Mouse (Mus musculus): Measurements from ENCODE around the gene Irf6. TPM values are rescaled to one million over a fixed set of nuclear protein-coding genes. Genes with fewer than 3 reads are reported as not detected.

Gene Irf6
- polyA plus RNA-seq, 1 experiment from 2014 or later: 7.2 TPM

GRCm38 (mm10) chr1:193216000-193216399, 63.1 kb downstream of the Irf6 start:
- WGBS: 58% methylated on average over 3 of the region's 3 CpGs
- H3K27ac ChIP-seq (replicated peaks in 1 of 2; ENCODE audit: control insufficient read depth in 1 of 2, insufficient read depth in 1 of 2, low read depth in 2 of 2, low read length in 2 of 2): no peak overlapping the region
- no peaks in the 10 kb centered on the region for H3K36me3 ChIP-seq (ENCODE audit: control insufficient read depth, insufficient read depth, low read length)
- H3K9me3 ChIP-seq (ENCODE audit: control insufficient read depth, low read length): no peaks in the 10 kb centered on the region
- ATAC-seq (ENCODE audit: insufficient number of reproducible peaks, insufficient read depth, low FRiP score, low read depth): no peak
- H3K4me1 ChIP-seq (ENCODE audit: control insufficient read depth in 2 of 2, insufficient read depth in 2 of 2, low read length in 2 of 2): no peaks in the 10 kb centered on the region; a peak in 1 of 4 replicates
- H3K4me3 ChIP-seq (ENCODE audit: control insufficient read depth in 1 of 2, insufficient read depth in 1 of 2, low read depth in 1 of 2, low read length in 2 of 2): no peak overlapping the region
- H3K27me3 ChIP-seq (ENCODE audit: control insufficient read depth, insufficient read depth, low read length): no peaks in the 10 kb centered on the region
- no peak overlapping the region for H3K9ac ChIP-seq (ENCODE audit: low read length)
- H3K4me2 ChIP-seq (ENCODE audit: low read length): no peak overlapping the region

DNA sequence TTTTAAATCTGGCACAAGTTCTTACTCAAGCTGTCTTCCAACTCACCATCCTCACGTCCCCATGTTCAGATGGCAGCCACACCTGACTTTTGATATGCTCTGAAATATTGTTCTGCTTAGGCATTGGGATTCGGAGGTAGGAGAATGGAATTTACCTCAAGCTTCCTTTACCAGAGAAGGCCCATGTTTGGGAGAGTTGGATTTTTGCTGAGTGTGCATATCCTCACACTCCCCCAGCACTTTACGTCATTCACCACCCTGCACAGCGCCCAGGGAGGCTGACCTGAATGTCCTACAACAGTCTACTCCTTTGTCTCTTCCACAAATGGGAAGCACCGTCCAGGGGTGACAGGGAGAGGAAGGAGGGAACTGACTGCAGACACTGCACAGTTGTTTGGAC, 67.5 kb downstream of the Irf6 start:
- no peaks in the 10 kb centered on the region for H3K9me3 ChIP-seq (ENCODE audit: control insufficient read depth, low read length)
- H3K4me3 ChIP-seq (ENCODE audit: control insufficient read depth in 1 of 2, insufficient read depth in 1 of 2, low read depth in 1 of 2, low read length in 2 of 2): no peak overlapping the region
- no peaks in the 10 kb centered on the region for H3K27me3 ChIP-seq (ENCODE audit: control insufficient read depth, insufficient read depth, low read length)
- no peaks in the 10 kb centered on the region; a peak in 1 of 4 replicates for H3K4me1 ChIP-seq (ENCODE audit: control insufficient read depth in 2 of 2, insufficient read depth in 2 of 2, low read length in 2 of 2)
- ATAC-seq (ENCODE audit: insufficient number of reproducible peaks, insufficient read depth, low FRiP score, low read depth): no peak
- 50% methylated on average over 5 of the region's 5 CpGs for WGBS
- no peak overlapping the region for H3K9ac ChIP-seq (ENCODE audit: low read length)
- no peak overlapping the region for H3K27ac ChIP-seq (replicated peaks in 1 of 2; ENCODE audit: control insufficient read depth in 1 of 2, insufficient read depth in 1 of 2, low read depth in 2 of 2, low read length in 2 of 2)
- H3K36me3 ChIP-seq (ENCODE audit: control insufficient read depth, insufficient read depth, low read length): no peaks in the 10 kb centered on the region
- no peak overlapping the region for H3K4me2 ChIP-seq (ENCODE audit: low read length)

Other genes with a start within 250 kb of the Irf6 start
- gene Syt14, start 117.3 kb upstream of the Irf6 start, polyA plus RNA-seq (2014; fragmentation: Nextera tagmentation; extraction: Ambion mirVana): 0.62 and 1.4 TPM in 2 replicates
- 6.3 and 6.4 TPM in 2 replicates for gene Diexf, start 22.8 kb upstream of the Irf6 start, polyA plus RNA-seq (2014; fragmentation: Nextera tagmentation; extraction: Ambion mirVana)
- 12.9 and 13.4 TPM in 2 replicates for gene A130010J15Rik, start 14.9 kb downstream of the Irf6 start, polyA plus RNA-seq (2014; fragmentation: Nextera tagmentation; extraction: Ambion mirVana)
- 1.5 and 1.9 TPM in 2 replicates for gene Traf3ip3, start 48.6 kb downstream of the Irf6 start, polyA plus RNA-seq (2014; fragmentation: Nextera tagmentation; extraction: Ambion mirVana)
- gene Lamb3, start 54.6 kb downstream of the Irf6 start, polyA plus RNA-seq (2014; fragmentation: Nextera tagmentation; extraction: Ambion mirVana): 2.9 and 3.1 TPM in 2 replicates
- gene Hsd11b1, start 111.0 kb downstream of the Irf6 start, polyA plus RNA-seq (2014; fragmentation: Nextera tagmentation; extraction: Ambion mirVana): 1.6 TPM in 2 replicates
- gene G0s2, start 120.1 kb downstream of the Irf6 start, polyA plus RNA-seq (2014; fragmentation: Nextera tagmentation; extraction: Ambion mirVana): 103 and 111 TPM in 2 replicates
- gene Camk1g, start 217.2 kb downstream of the Irf6 start, polyA plus RNA-seq (2014; fragmentation: Nextera tagmentation; extraction: Ambion mirVana): 9.4 and 9.9 TPM in 2 replicates